Mouse (Mus musculus) CH12.LX (cell line): ENCODE data around the gene Tmem56. TPM values are rescaled to one million over a fixed set of nuclear protein-coding genes. Genes with fewer than 3 reads are reported as not detected.
A peak's percentile ranks its signal among the peaks of the same experiment; 100 is the strongest.

Experiments used
- DNase-seq: peaks from one replicate; pipeline ENCODE4 v3.0.0-alpha.2; 2013; ENCODE audit errors: extremely low read depth
- H3K27ac ChIP-seq: 2 replicates; pipeline ENCODE4 v1.5.1; 2012; ENCODE audit warnings: low read depth, mild to moderate bottlenecking, control low read depth, moderate library complexity; ENCODE audit not compliant: insufficient read depth
- H3K27me3 ChIP-seq: replicated peaks from 2 replicates; pipeline ENCODE3; 2012; ENCODE audit warnings: inconsistent platforms
- H3K36me3 ChIP-seq, 2 experiments: replicated peaks in 1 of 2; 2 replicates each; pipeline versions ENCODE3 to v1.6.1; 2012; ENCODE audit warnings: inconsistent platforms in 1 of 2, low read length in 1 of 2, mild to moderate bottlenecking in 1 of 2, mixed read lengths in 1 of 2, moderate library complexity in 1 of 2; ENCODE audit not compliant: control insufficient read depth in 1 of 2, insufficient read depth in 1 of 2
- H3K4me1 ChIP-seq, 2 experiments: 2 replicates each; pipeline ENCODE4 v1.6.1; 2012; ENCODE audit warnings: inconsistent platforms in 1 of 2, moderate library complexity in 1 of 2; ENCODE audit not compliant: insufficient read depth in 2 of 2, control insufficient read depth in 1 of 2
- H3K4me2 ChIP-seq: 2 replicates; pipeline ENCODE4 v1.6.1; 2012; ENCODE audit warnings: low read depth, mild to moderate bottlenecking, control low read depth; ENCODE audit not compliant: poor library complexity, insufficient read depth, severe bottlenecking
- H3K4me3 ChIP-seq, 3 experiments: fragments of 150-350 bp in 1 of 3; sonication (generic) in 1 of 3; replicated peaks in 1 of 3; 2 replicates each; pipeline versions ENCODE3 to v1.5.1; 2011 to 2012; ENCODE audit warnings: low read depth in 2 of 3, low read length in 2 of 3, mild to moderate bottlenecking in 2 of 3, moderate library complexity in 2 of 3, control low read depth in 1 of 3, improper control_type of control experiment in 1 of 3, inconsistent platforms in 1 of 3, mixed read lengths in 1 of 3; ENCODE audit not compliant: poor library complexity in 1 of 3
- H3K79me2 ChIP-seq: replicated peaks from 2 replicates; pipeline ENCODE4 v1.6.1; 2012; ENCODE audit warnings: mild to moderate bottlenecking, moderate library complexity; ENCODE audit not compliant: control insufficient read depth, poor library complexity, insufficient read depth, severe bottlenecking; ENCODE audit errors: extremely low read depth
- H3K9ac ChIP-seq: 2 replicates; pipeline ENCODE4 v1.6.1; 2012; ENCODE audit warnings: low read depth, mild to moderate bottlenecking, control low read depth, moderate library complexity; ENCODE audit not compliant: insufficient read depth
- H3K9me3 ChIP-seq: replicated peaks from 2 replicates; pipeline ENCODE3; 2012; ENCODE audit warnings: low read length, inconsistent platforms, mixed read lengths
- CHD1 ChIP-seq: IDR thresholded peaks from 2 replicates; pipeline ENCODE4 v1.6.1; 2012; ENCODE audit warnings: low read depth, low read length, improper control_type of control experiment, inconsistent platforms
- CHD2 ChIP-seq: IDR thresholded peaks from 2 replicates; pipeline ENCODE4 v1.6.1; 2011; ENCODE audit warnings: low read length, improper control_type of control experiment
- E2F4 ChIP-seq: IDR thresholded peaks from 2 replicates; pipeline ENCODE4 v1.6.1; 2011; ENCODE audit warnings: low read depth, low read length, improper control_type of control experiment; ENCODE audit not compliant: insufficient replicate concordance
- JUND ChIP-seq: conservative IDR thresholded peaks from 2 replicates; pipeline ENCODE4 v1.6.1; 2011; ENCODE audit warnings: low read depth, low read length, improper control_type of control experiment
- MAFK ChIP-seq: IDR thresholded peaks from 2 replicates; pipeline ENCODE4 v1.6.1; 2011; ENCODE audit warnings: low read length, improper control_type of control experiment; ENCODE audit not compliant: insufficient replicate concordance
- MAX ChIP-seq: IDR thresholded peaks from 2 replicates; pipeline ENCODE4 v1.6.1; 2011; ENCODE audit warnings: low read length, improper control_type of control experiment
- MYC ChIP-seq: IDR thresholded peaks from 2 replicates; pipeline ENCODE4 v1.6.1; 2011; ENCODE audit warnings: low read depth, mild to moderate bottlenecking, improper control_type of control experiment, low read length
- NELFE ChIP-seq: IDR thresholded peaks from 2 replicates; pipeline ENCODE4 v1.6.1; 2011; ENCODE audit warnings: low read depth, low read length, improper control_type of control experiment
- NRF1 ChIP-seq: IDR thresholded peaks from 2 replicates; pipeline ENCODE4 v1.6.1; 2014; ENCODE audit warnings: low read depth, mild to moderate bottlenecking, inconsistent platforms, low read length, improper control_type of control experiment, moderate library complexity
- RAD21 ChIP-seq: IDR thresholded peaks from 2 replicates; pipeline ENCODE4 v1.6.1; 2011; ENCODE audit warnings: low read depth, mild to moderate bottlenecking, low read length, improper control_type of control experiment, moderate library complexity
- TCF12 ChIP-seq: IDR thresholded peaks from 2 replicates; pipeline ENCODE4 v1.6.1; 2014; ENCODE audit warnings: low read depth, mild to moderate bottlenecking, inconsistent platforms, low read length, improper control_type of control experiment
- UBTF ChIP-seq: IDR thresholded peaks from 2 replicates; pipeline ENCODE4 v1.6.1; 2012; ENCODE audit warnings: low read depth, mild to moderate bottlenecking, inconsistent platforms, low read length, improper control_type of control experiment, moderate library complexity
- USF1 ChIP-seq: IDR thresholded peaks from 2 replicates; pipeline ENCODE4 v1.6.1; 2014; ENCODE audit warnings: low read depth, mild to moderate bottlenecking, inconsistent platforms, low read length, improper control_type of control experiment
- ZMIZ1 ChIP-seq: IDR thresholded peaks from 2 replicates; pipeline ENCODE4 v1.6.1; 2012; ENCODE audit warnings: low read depth, mild to moderate bottlenecking, inconsistent platforms, low read length, improper control_type of control experiment
- ZNF384 ChIP-seq: IDR thresholded peaks from 2 replicates; pipeline ENCODE4 v1.6.1; 2012; ENCODE audit warnings: low read depth, low read length, improper control_type of control experiment, inconsistent platforms
- dilution Hi-C: fragments of 300-500 bp; cut with MboI; formaldehyde crosslinking; loops from 2 replicates; pipeline ENCODE4 v1.14.3; 2020; ENCODE audit warnings: low sequenced_read_pairs; ENCODE audit not compliant: extremely low pct_unique_long_range_greater_than_20kb, extremely low pct_ligation_motif_present
- in situ Hi-C: fragments of 300-500 bp; cut with MboI; formaldehyde crosslinking; loops from 3 replicates; pipeline ENCODE4 v1.14.3; 2019; ENCODE audit warnings: low sequenced_read_pairs, low pct_ligation_motif_present, low pct_unique_long_range_greater_than_20kb, mixed read lengths
- polyA plus RNA-seq: library from polyadenylated mRNA; unstranded; fragments of >175 nt; gene quantifications from 2 replicates; pipeline ENCODE4 v1.2.1, GENCODE M21; 2012; ENCODE audit warnings: low read depth; ENCODE audit not compliant: insufficient read length
- total RNA-seq, 2 experiments: library from RNA; depleted of rRNA; stranded (reverse); fragments of 300-350 nt in 1 of 2; fragments of >200 nt in 1 of 2; gene quantifications; 2 replicates each; pipeline ENCODE4 v1.2.3; 2012 to 2014

Tmem56 gene
- total and polyA plus RNA-seq, 3 experiments: not detected

GRCm38 (mm10) chr3:121172718-121173117 is 110.2 kb downstream of the Tmem56 start:
- TF ChIP-seq CHD2 (no peak), MYC (no peak), CHD1 (no peak), NELFE (no peak)
- Histone ChIP-seq H3K4me2 (no peak overlapping the region), H3K4me3 (no peak overlapping the region), H3K27ac (no peak overlapping the region), H3K36me3 (peaks cover 0 to 6% of the 10 kb centered on the region in 2 experiments), H3K9me3 (peaks cover 3% of the 10 kb centered on the region), H3K9ac (no peak overlapping the region), H3K79me2 (no peaks in the 10 kb centered on the region), H3K4me1 (peaks cover 3 to 12% of the 10 kb centered on the region in 2 experiments; a peak in 2 of 4 replicates), H3K27me3 (no peaks in the 10 kb centered on the region)
- in situ Hi-C loops: loop anchor here (5.0 to 25.0 kb wide), 2 partner anchors 120 to 565 kb away; partner anchors contain the start of gene Alg14
- no peak for DNase-seq
- dilution Hi-C loops: no loop called here

GRCm38 (mm10) chr3:121171872-121172265 is 111.0 kb downstream of the Tmem56 start:
- peaks cover 3 to 12% of the 10 kb centered on the region in 2 experiments; a peak in 2 of 4 replicates for H3K4me1 ChIP-seq
- no peak for DNase-seq
- in situ Hi-C loops: loop anchor here (5.0 to 25.0 kb wide), 2 partner anchors 120 to 565 kb away; partner anchors contain the start of gene Alg14
- TF ChIP-seq NRF1 (no peak), CHD2 (no peak), TCF12 (no peak), MAFK (no peak), JUND (no peak), MAX (no peak), ZMIZ1 (no peak), UBTF (no peak), RAD21 (no peak), E2F4 (no peak), ZNF384 (no peak), MYC (no peak), USF1 (no peak), CHD1 (no peak)
- TF ChIP-seq, all 38 proteins: peak for 0
- H3K27me3 ChIP-seq: no peaks in the 10 kb centered on the region
- H3K27ac ChIP-seq: no peak overlapping the region
- peaks cover 0 to 10% of the 10 kb centered on the region in 2 experiments for H3K36me3 ChIP-seq
- no peak overlapping the region for H3K9ac ChIP-seq
- H3K9me3 ChIP-seq: peaks cover 3% of the 10 kb centered on the region
- H3K4me3 ChIP-seq: peak overlapping the region in 1 of 3 experiments; percentile 68
- H3K4me2 ChIP-seq: peak overlapping the region; percentile 18
- no peaks in the 10 kb centered on the region for H3K79me2 ChIP-seq
- dilution Hi-C loops: no loop called here
